Mouse (Mus musculus) ES-CJ7 (cell line): ENCODE measurements around the gene Zfp503.

Experiments
- DNase-seq: peaks from one replicate; pipeline ENCODE4 v3.0.0; 2011; ENCODE audit warnings: low read depth, low spot score

The Zfp503 gene

GRCm38 (mm10) chr14:21968978-21969377 lies 20.4 kb downstream of the Zfp503 start:
- DNase-seq, result peak; percentile 74

GRCm38 (mm10) chr14:21967375-21968010 lies 21.9 kb downstream of the Zfp503 start:
- no peak for DNase-seq

GRCm38 (mm10) chr14:21966276-21966675 lies 23.1 kb downstream of the Zfp503 start:
- no peak for DNase-seq

DNA sequence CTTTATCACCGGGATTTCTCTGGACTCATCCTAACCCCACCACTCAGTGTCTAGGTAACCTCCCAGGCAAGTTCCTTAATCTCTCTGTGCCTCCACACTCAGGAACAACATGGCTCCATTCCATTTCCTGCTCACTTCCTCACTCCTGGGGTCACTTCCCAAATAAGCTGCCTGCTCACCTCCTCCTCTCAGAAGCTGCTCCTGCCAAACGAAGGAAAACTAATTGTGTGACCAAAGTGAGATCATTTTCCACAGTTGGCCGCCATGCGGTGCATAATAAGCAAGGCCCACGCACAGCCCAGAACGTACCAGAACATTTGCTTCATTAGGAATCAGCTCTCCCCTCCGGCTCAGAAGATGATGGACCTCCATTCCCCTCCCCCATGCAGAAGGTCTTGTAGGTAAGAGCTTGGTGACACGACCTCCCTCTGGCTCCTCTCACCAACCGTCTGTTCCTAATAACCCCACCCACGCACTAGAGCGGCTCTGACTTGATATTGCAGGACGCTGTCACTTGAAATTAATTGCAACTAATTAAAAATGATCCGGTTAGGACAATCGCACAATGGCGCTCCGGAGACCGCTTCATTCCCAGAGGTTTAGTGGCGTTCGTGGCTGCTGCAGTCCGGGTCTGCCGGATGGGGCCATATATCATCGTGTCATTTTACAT lies 26.9 kb downstream of the Zfp503 start:
- DNase-seq, result no peak

DNA sequence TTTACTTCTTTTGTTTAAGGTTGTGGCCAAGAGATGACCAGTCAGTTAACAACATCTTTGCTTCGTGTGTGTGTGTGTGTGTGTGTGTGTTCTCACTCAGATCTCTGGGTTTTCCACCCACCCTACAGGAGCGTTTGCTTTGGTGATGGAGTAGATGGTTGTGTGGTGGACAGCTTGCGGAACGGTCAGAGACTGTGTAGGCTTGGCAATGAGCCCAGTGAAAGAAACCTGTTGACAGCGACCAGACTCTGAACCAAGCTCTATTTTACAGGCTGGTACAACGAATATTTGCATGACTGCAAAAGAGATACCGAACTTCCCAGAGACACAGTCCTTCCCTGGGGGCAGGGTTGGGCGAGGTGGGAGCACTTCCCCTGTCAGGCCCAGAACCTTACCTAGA lies 30.2 kb downstream of the Zfp503 start:
- no peak for DNase-seq

- DNase-seq, result no peak
These were observed 30.8 kb downstream of the Zfp503 start for GRCm38 (mm10) chr14:21958643-21959042.

DNA sequence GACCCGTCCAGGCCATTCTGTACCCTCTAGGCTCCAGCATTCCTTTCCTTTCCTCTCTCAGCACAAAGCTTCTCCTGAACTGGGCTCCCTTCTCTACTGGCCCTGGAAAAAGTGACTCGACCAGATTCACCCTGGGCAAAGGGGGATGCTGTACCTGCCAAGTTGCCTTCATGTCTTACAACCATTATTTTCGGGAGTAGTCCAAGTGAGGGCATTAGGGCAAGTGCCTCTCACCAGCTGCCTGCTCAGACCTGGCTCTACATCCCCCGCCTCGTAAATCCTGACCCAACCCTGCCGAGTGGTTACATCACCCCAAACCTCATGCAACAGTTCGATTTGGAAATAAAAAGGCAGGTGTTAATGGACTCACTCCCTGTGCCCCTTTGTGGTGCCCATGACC lies 36.9 kb downstream of the Zfp503 start:
- no peak for DNase-seq

DNA sequence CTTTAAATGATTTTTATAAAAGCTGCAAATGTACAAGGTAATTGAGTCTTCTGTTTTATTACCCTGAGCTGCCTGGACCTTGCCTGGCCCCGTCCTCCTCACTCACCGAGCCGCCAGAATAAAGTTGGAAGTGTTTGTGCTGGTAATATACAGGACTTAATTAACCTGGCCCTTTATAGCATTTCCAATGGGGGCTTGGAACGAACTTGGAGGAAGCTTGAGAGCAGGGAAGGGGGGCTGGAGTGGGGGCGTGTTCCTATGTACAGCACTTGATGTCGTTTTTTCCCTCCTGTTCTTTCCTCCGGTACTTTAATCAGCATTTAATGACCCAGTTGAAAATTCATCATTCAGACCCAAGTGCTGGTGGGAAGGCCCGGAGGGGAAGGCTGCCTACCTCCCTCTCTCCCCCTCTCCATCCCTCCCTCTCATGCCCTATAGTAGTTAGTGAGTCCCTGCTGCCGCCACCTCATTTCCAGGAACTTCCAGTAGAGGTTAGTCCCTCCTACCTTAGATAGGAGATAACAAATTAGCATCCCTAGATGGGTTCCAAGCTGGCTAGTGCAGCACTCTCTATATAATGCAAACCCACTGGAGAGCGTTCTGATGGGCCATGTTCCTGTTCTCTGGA lies 37.4 kb downstream of the Zfp503 start:
- DNase-seq, result no peak

DNA sequence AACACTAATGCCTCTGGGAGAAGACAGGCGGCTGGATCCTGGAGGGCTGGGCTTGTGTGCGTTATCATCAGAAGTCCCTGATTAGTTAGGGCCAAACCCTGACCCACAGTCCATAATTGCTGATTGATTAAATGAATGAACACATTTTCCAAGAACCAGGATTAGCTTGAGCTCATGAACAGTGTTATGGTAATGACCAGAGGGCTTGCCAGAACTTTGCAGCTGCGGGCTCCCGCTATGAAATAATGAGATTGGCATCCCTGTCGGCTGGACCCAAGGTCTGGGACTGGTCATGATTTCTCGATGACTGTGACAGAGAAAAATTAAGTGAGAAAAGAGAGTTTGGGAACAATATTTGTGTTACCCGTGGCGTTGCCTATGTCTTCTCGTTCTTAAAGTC lies 44.5 kb downstream of the Zfp503 start:
- no peak for DNase-seq

GRCm38 (mm10) chr14:21941581-21941980 lies 47.8 kb downstream of the Zfp503 start:
- no peak for DNase-seq

DNA sequence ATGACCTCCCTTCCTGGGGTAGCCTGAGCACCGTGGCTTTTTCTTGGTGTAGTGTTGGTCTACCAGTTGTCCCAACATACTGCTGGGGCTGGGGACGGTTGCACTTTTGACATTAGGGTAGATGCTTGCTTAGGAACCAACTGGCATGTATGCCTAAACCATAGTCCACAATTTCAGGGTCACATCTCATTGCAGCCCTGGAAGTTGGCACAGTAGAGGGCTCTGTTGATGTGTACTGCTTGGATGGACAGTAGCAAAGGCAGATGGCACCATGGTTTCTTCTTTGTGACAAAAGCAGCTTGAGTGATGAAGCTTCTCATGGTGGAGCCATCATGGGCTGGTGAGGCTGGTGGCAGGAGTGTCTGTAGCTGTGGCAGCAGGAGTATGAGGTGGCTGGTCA lies 52.3 kb downstream of the Zfp503 start:
- no peak for DNase-seq

DNA sequence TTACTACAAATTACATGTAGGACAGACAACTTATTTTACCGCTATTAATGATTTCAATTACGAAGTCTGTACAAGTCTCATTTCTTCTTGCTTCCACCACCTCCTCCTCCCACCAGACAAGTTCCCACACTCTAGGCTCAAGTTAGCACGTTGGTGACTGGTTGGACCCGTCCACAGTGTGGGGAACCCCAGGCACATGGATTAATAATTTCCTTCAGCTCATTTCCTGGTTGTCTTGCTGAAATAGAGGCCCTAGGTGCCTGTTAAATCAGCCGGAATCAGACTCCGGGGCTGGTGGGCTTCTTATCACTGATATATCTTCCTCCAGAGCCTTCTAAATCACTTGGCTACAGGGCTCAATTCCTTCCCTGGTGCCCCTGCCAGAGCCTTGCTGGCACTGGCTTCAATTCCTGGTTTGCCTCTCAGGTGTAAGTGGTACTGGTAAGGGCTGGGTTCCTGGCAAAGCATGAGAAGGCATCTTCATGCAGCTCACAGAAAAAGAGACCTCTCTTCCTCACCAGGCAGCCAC lies 53.2 kb downstream of the Zfp503 start:
- no peak for DNase-seq
